Mouse (Mus musculus): ENCODE data around the gene Kcnmb2. TPM values are rescaled to one million over a fixed set of nuclear protein-coding genes. Genes with fewer than 3 reads are reported as not detected.

Kcnmb2 gene
- polyA plus RNA-seq, 1 experiment, result 3.1 TPM

GRCm38 (mm10) chr3:32185855-32186522 is 283.7 kb downstream of the Kcnmb2 start:
- WGBS, result 74% methylated on average over 2 of the region's 2 CpGs
- no peaks in the 10 kb centered on the region for H3K4me1 ChIP-seq (ENCODE audit: control insufficient read depth, insufficient read depth, low read length)
- H3K4me3 ChIP-seq (replicated peaks; ENCODE audit: extremely low read depth, low read depth, low read length), result no peak overlapping the region
- TF ChIP-seq CTCF (IDR thresholded peaks at IDR 0.05; ENCODE audit: insufficient read depth, low read length) (no peak), POLR2A (IDR thresholded peaks at IDR 0.05; ENCODE audit: borderline replicate concordance, extremely low read depth, low read depth, low read length) (no peak)
- no peak for DNase-seq

GRCm38 (mm10) chr3:32188521-32188920 is 286.2 kb downstream of the Kcnmb2 start:
- Histone ChIP-seq H3K4me1 (ENCODE audit: control insufficient read depth, insufficient read depth, low read length) (no peaks in the 10 kb centered on the region), H3K4me3 (replicated peaks; ENCODE audit: extremely low read depth, low read depth, low read length) (no peak overlapping the region)
- WGBS, result 32% methylated on average over 5 of the region's 5 CpGs
- peak; percentile 33 for DNase-seq
- TF ChIP-seq POLR2A (IDR thresholded peaks at IDR 0.05; ENCODE audit: borderline replicate concordance, extremely low read depth, low read depth, low read length) (no peak), CTCF (IDR thresholded peaks at IDR 0.05; ENCODE audit: insufficient read depth, low read length) (peak; percentile 77)

- DNase-seq, result no peak
- 88% methylated on average over 2 of the region's 2 CpGs for WGBS
- no peak for TF ChIP-seq POLR2A (IDR thresholded peaks at IDR 0.05; ENCODE audit: borderline replicate concordance, extremely low read depth, low read depth, low read length)
- TF ChIP-seq CTCF (IDR thresholded peaks at IDR 0.05; ENCODE audit: insufficient read depth, low read length), result no peak
- Histone ChIP-seq H3K4me1 (ENCODE audit: control insufficient read depth, insufficient read depth, low read length) (no peaks in the 10 kb centered on the region), H3K4me3 (replicated peaks; ENCODE audit: extremely low read depth, low read depth, low read length) (no peak overlapping the region)
Observed at GRCm38 (mm10) chr3:32188955-32189354, 286.6 kb downstream of the Kcnmb2 start.

DNA sequence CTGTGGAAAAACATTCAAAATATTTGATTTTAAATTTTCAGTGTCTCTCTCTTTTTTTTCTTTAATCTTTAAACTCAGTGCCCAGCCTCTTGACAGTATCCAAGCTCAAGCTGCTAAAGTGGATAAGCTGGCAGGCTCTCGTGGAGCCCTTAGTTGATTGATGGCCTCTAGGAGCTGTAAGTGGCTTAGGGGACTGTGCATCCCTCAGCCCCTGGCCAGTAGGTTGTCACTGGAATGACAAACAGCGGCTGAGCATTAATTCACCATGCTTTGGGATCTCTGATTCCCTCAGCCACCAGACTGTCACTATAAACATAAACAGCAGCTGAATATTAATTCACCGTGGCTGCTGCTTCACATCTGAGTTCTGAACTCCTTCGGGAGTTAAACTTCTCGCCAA is 287.6 kb downstream of the Kcnmb2 start:
- no peak for TF ChIP-seq CTCF (IDR thresholded peaks at IDR 0.05; ENCODE audit: insufficient read depth, low read length)
- no peak for TF ChIP-seq POLR2A (IDR thresholded peaks at IDR 0.05; ENCODE audit: borderline replicate concordance, extremely low read depth, low read depth, low read length)
- 42% methylated on average over 5 of the region's 5 CpGs for WGBS
- Histone ChIP-seq H3K4me1 (ENCODE audit: control insufficient read depth, insufficient read depth, low read length) (no peaks in the 10 kb centered on the region), H3K4me3 (replicated peaks; ENCODE audit: extremely low read depth, low read depth, low read length) (no peak overlapping the region)
- no peak for DNase-seq

- 68% methylated on average over 5 of the region's 5 CpGs for WGBS
- no peak for TF ChIP-seq CTCF (IDR thresholded peaks at IDR 0.05; ENCODE audit: insufficient read depth, low read length)
- TF ChIP-seq POLR2A (IDR thresholded peaks at IDR 0.05; ENCODE audit: borderline replicate concordance, extremely low read depth, low read depth, low read length), result no peak
- DNase-seq, result no peak
- no peaks in the 10 kb centered on the region for H3K4me1 ChIP-seq (ENCODE audit: control insufficient read depth, insufficient read depth, low read length)
- H3K4me3 ChIP-seq (replicated peaks; ENCODE audit: extremely low read depth, low read depth, low read length), result no peak overlapping the region
Observed at GRCm38 (mm10) chr3:32194014-32194413, 291.7 kb downstream of the Kcnmb2 start.

DNA sequence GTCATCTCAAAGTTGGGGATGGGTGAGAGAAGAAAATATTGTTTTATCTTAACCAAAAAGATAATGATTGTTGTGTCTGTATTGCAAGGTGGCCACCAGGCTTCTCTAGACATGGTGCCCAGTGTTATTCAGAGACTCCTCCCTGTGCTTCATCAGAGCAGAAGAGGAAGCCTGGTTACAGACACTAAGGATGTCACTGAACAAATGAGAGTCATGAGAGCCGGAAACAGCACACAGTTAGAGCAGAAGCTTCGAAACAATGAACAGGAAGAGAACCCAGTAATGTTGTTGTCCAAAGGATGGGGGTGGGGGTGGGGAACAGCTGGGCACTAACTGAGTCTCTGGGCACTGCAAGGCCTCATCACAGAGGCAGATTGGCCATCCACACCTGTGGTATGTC is 324.4 kb downstream of the Kcnmb2 start:
- peaks cover 2% of the 10 kb centered on the region for H3K4me1 ChIP-seq (ENCODE audit: control insufficient read depth, insufficient read depth, low read length)
- WGBS, result 47% methylated on average over 2 of the region's 2 CpGs
- TF ChIP-seq CTCF (IDR thresholded peaks at IDR 0.05; ENCODE audit: insufficient read depth, low read length), result no peak
- TF ChIP-seq POLR2A (IDR thresholded peaks at IDR 0.05; ENCODE audit: borderline replicate concordance, extremely low read depth, low read depth, low read length), result no peak
- H3K4me3 ChIP-seq (replicated peaks; ENCODE audit: extremely low read depth, low read depth, low read length), result no peak overlapping the region
- no peak for DNase-seq

GRCm38 (mm10) chr3:32236766-32237165 is 334.5 kb downstream of the Kcnmb2 start:
- DNase-seq, result peak; percentile 20
- TF ChIP-seq POLR2A (IDR thresholded peaks at IDR 0.05; ENCODE audit: borderline replicate concordance, extremely low read depth, low read depth, low read length) (no peak), CTCF (IDR thresholded peaks at IDR 0.05; ENCODE audit: insufficient read depth, low read length) (no peak)
- WGBS, result 65% methylated on average over 5 of the region's 5 CpGs
- Histone ChIP-seq H3K4me1 (ENCODE audit: control insufficient read depth, insufficient read depth, low read length) (no peaks in the 10 kb centered on the region), H3K4me3 (replicated peaks; ENCODE audit: extremely low read depth, low read depth, low read length) (no peak overlapping the region)
